Mouse (Mus musculus) cortical plate, adult 2 months (tissue): ENCODE data around the gene Tm9sf4. TPM values are rescaled to one million over a fixed set of nuclear protein-coding genes. Genes with fewer than 3 reads are reported as not detected.

ENCODE experiments used
- H3K27ac ChIP-seq: fragments of 200-500 bp; 2 replicates; pipeline ENCODE4 v1.5.1; 2012; ENCODE audit warnings: low read length, control low read depth, inconsistent platforms; ENCODE audit not compliant: insufficient read depth
- H3K4me1 ChIP-seq: fragments of 200-500 bp; 2 replicates; pipeline ENCODE4 v1.6.1; 2011; ENCODE audit warnings: low read length; ENCODE audit not compliant: control insufficient read depth, insufficient read depth
- H3K4me3 ChIP-seq: fragments of 200-500 bp; 2 replicates; pipeline ENCODE4 v1.5.1; 2011; ENCODE audit warnings: mild to moderate bottlenecking, low read length, control low read depth; ENCODE audit not compliant: insufficient read depth
- CTCF ChIP-seq: fragments of 200-500 bp; IDR thresholded peaks from 2 replicates; pipeline ENCODE4 v1.5.1; 2011; ENCODE audit warnings: mild to moderate bottlenecking, control low read depth, low read length; ENCODE audit not compliant: insufficient read depth; ENCODE audit errors: extremely low read depth
- POLR2A ChIP-seq: fragments of 200-500 bp; IDR thresholded peaks from 2 replicates; pipeline ENCODE4 v1.6.1; 2011; ENCODE audit warnings: mild to moderate bottlenecking, low read length, control low read depth; ENCODE audit not compliant: insufficient read depth; ENCODE audit errors: extremely low read depth
- polyA plus RNA-seq: library from polyadenylated mRNA; depleted of rRNA; stranded (reverse); fragments of >200 nt; gene quantifications from 2 replicates; pipeline ENCODE4 v1.2.3, GENCODE M21; 2012; rRNA removed

The Tm9sf4 gene
- 68.4 and 70.5 TPM in 2 replicates for polyA plus RNA-seq

DNA sequence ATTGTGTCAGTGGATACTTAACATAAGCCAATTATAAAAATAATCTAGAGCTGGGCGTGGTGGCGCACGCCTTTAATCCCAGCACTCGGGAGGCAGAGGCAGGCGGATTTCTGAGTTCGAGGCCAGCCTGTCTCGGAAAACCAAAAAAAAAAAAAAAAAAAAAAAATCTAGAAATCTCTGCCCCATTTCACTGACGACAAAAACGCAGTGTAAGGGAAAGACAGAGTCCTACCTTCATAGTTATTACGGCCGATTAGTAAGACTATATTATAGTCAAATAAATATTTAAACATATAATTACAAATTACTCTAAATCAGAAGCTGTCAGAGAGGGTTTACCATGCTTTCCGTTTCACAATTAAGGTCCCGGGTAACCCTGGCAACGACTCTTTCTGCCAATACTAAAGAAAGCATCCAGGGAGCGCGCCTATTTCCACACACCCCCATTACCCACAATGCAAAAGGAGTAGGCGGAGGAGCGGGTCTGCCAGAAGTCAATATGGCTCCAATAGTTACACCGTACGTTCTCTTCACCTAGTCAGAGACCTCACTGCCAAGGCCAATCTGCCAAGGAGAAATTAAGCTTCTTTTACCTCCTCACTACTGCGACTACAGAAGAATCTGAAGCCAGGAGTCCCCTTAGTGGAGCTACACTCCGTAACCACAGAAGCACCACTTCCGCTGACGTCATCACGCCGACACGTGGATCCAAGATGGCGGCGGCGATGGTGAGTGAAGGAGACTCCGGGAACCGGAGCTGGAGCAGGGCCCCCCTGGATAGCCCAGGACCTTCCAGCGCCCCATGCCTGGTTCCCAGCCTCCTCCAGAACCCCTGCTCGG lies at the start of gene Tm9sf4:
Gene Tm9sf4 (plus strand): TSS at position 460 of the 840 bp plus-strand sequence.
- Histone ChIP-seq H3K4me3 (peak within 1 kb of the TSS; percentile 70), H3K4me1 (peaks cover 1% of the 10 kb centered on the region; the same call in 1 of the 2 replicates), H3K27ac (peak within 1 kb of the TSS; percentile 95)
- TF ChIP-seq CTCF (no peak), POLR2A (peak; percentile 77)

DNA sequence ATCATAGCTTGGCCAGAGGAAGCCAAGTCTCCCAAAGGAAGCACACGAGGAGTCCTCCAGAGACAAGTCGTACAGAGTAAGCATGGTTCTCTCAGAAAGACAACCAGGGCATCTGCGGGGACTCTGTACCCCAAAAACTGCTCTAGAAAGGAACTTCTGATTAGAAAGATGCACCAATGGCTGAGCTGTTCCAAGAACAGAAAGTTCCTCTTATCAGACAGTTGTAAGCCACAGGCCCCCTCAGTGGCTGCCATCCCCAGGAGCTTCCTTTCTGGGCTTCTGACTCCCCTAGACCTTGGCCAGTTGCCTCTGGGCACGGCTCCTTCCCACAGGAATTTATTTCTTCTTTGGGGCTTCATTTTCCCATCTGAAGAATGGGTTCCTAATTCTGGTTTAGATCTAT lies 45.4 kb upstream of the Tm9sf4 start:
- H3K4me3 ChIP-seq: no peak overlapping the region
- TF ChIP-seq POLR2A (no peak), CTCF (no peak)
- no peaks in the 10 kb centered on the region for H3K4me1 ChIP-seq
- 0 out of 2 replicates have a peak overlapping the region, but pooled peaks have one; percentile 46 for H3K27ac ChIP-seq

DNA sequence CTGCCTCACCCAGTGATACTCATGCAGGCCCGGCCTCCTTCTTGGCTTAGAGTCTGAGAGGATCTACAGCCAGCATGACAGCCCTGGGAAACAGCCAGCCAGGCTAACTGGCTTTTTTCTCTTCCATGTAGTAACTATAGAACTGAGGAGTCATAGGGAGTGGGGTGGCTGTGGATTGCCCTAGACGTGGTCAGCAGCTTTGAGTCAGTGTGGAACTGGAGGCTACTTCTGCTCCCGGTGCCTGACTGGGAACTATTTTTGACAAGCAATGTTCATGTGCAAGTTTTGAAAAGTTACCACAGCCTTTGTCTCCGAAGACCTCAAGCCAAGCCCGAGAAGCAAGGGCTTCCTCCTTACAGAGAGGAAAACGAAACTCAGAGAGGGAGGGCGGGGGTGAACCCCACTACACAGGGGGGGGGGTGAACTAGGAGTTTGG lies 44.0 kb upstream of the Tm9sf4 start:
- no peaks in the 10 kb centered on the region for H3K4me1 ChIP-seq
- no peak overlapping the region for H3K4me3 ChIP-seq
- H3K27ac ChIP-seq: no peak overlapping the region
- TF ChIP-seq POLR2A (no peak), CTCF (no peak)

DNA sequence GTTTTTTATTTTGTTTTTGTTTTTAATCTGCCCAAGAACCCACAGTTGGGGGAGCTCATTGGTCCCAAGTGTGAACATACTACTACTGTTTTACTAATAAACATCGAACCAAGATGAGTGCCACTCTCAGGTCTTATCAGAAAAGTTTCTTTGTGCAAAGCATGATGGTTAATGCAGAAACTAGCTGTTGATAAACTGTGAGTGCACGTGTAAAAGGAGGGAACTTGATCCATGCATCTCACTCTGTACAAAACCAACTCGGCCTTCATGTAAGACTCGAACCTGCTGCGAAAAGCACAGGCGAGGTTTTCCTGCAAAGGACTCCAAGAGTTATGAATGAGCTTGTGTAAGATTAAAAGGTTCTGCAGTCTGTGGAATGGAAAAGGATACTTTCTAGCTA lies 41.6 kb upstream of the Tm9sf4 start:
- TF ChIP-seq POLR2A (no peak), CTCF (no peak)
- no peak overlapping the region for H3K4me3 ChIP-seq
- H3K27ac ChIP-seq: no peak overlapping the region
- H3K4me1 ChIP-seq: no peaks in the 10 kb centered on the region

DNA sequence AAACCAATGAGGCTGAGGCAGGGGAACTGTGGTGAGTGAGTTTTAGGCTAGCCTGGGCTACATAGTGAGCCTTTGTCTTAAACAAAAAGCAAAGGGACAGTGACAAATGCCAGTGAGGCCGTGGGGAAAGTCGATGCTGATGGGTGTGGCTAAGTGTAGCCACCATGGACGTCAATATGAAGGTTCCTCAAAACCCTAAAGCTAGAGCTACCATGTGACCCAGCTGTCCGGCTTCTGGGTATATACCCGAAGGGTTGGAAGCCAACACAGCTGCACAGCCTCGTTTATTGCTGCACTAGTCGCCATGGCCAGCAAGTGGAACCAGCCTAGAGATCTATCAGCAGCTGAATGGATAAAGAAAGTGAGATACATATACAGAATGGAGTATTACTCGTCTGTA lies 41.0 kb upstream of the Tm9sf4 start:
- no peak overlapping the region for H3K4me3 ChIP-seq
- TF ChIP-seq POLR2A (no peak), CTCF (no peak)
- no peak overlapping the region for H3K27ac ChIP-seq
- H3K4me1 ChIP-seq: no peaks in the 10 kb centered on the region

DNA sequence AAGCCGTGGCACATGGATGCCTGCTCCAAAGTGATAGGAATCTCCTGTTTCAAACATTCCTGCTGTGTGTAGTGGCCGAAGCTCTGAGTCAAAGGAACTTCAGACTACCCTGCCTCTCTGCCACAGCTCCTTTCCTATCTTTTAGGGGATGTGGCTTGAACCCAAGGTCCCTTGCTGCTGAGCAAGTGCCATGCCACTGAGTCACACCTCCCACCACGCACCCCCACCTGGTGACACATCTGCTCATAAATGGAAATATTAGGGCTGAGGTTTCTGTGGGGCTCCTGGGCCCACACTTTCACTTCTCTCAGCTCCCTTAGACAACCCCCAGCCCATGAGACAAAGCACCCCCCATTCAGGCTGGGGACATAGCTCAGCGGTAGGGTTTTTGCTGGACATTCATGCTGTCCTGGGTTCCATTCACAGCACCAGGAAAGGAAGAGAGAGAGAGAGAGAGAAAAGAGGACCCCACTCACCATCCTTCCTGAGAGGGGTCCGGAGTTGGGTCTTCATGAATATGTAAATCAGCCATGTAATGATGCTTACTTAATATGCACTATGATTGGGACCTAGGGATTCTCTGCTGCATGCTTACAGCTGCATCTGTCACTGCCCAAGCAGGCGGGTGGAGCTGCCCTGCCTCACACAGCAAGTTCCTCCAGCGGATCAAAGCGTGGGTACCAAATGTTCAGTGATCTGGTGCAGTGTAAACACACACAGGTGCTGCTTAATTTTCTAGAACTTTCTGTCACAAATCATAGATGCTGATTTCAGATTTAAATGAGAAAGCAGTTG lies 39.1 kb upstream of the Tm9sf4 start:
- Histone ChIP-seq H3K27ac (no peak overlapping the region), H3K4me1 (no peaks in the 10 kb centered on the region), H3K4me3 (no peak overlapping the region)
- TF ChIP-seq CTCF: no peak
- no peak for TF ChIP-seq POLR2A

DNA sequence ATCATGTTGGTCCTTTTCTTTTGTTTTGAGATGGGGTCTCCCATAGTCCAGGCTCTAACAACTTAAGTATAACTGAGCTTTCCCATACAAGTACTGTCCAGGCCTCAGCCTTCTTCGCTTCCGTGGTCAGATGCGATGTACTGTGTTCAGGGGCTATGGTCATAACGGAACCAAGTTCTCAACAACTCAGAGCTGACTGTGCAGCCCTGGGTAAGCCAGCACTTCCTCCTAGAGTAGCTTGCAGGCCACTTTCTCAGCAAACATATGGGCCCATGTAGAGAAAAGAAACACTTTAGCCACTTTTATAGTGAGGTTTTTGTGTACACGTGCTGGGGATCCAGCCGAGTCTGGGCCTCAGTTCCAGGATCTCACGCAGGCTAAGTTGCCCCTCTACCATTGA lies 38.4 kb upstream of the Tm9sf4 start:
- Histone ChIP-seq H3K27ac (no peak overlapping the region), H3K4me1 (no peaks in the 10 kb centered on the region), H3K4me3 (no peak overlapping the region)
- TF ChIP-seq POLR2A: no peak
- TF ChIP-seq CTCF: no peak

DNA sequence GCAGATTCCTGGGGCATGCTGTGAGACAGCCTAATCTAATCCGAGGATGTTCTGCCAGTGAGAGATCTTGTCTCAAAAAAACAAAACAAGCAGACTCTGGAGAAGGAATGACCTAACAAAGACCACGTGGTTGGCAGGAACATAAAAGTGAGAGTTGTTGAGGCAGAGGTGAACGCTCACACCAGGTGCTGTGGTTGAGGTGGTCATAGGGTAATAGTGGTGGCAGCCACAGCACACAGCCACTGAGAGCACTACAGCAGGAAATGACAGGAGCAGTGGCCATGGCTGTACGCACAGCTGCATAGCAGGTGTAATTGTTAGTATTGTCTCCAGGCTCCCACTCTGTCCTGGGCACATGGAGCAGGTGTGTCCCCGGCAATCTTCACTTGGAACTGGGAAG lies 35.2 kb upstream of the Tm9sf4 start:
- Histone ChIP-seq H3K27ac (no peak overlapping the region), H3K4me3 (no peak overlapping the region), H3K4me1 (no peaks in the 10 kb centered on the region)
- no peak for TF ChIP-seq CTCF
- TF ChIP-seq POLR2A: no peak

DNA sequence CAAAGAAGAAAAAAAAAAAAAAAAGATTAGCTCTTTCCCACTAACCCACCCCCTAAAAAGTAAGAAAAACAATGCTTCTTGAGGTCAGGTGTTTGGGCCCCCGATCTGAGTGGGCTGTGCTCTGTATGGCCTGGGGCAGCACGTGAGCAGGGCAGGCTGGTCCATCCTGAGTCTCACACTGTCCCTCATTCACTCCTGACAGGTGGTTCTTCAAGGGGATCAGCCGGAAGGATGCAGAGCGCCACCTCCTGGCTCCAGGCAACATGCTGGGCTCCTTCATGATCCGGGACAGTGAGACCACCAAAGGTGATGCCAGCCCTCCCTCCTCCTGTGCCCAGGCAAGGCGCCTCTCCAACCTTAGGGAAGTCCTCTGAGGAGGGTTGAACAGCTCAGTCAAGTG lies 30.1 kb upstream of the Tm9sf4 start:
- TF ChIP-seq CTCF (peak; percentile 34), POLR2A (no peak)
- no peak overlapping the region for H3K4me3 ChIP-seq
- H3K4me1 ChIP-seq: no peaks in the 10 kb centered on the region
- H3K27ac ChIP-seq: no peak overlapping the region
